Mouse (Mus musculus): Measurements from ENCODE around the gene Insl3.

DNA sequence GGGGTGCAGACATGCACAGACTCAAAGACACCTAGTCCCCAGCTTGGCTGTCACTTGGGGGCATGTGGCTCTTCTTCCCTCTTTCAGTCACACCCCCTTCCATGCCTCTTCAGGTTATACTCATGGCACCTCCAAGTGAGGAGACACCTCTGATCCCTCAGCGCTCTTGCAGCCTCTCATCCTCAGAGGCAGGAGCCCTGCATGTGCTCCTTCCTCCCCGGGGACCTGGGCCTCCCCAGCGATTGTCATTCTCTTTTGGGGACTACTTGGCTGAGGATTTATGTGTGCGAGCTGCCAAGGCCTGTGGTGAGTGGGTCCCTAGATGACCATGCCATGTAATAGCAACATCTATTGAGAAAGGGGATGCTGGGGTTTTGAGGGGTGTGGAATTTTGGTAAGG lies 10.8 kb upstream of the Insl3 start:
- TF ChIP-seq CTCF (IDR thresholded peaks at IDR 0.05; ENCODE audit: low read depth, low read length) (no peak), POLR2A (IDR thresholded peaks at IDR 0.05; ENCODE audit: borderline replicate concordance, low read depth, low read length) (no peak)

Data from bone marrow macrophage, adult 2 months (primary cell).